Mouse (Mus musculus) kidney, embryonic 14.5 days (tissue): ENCODE measurements at regions not wholly inside any gene's neighbourhood (a gene's known extent, or its start where the extent isn't known, plus 50 kb on each side); places are given as distances from the start of the nearest gene placed in this dataset.

ENCODE experiments used
- ATAC-seq: fragments of 200-750 bp; cut with Nextera tagmentation; 2 replicates; pipeline ENCODE4 v1.8.0; 2017; ENCODE audit warnings: moderate number of reproducible peaks, mild to moderate bottlenecking, moderate TSS enrichment, moderate library complexity; ENCODE audit not compliant: low FRiP score, low TSS enrichment
- H3K27ac ChIP-seq: fragments of 300-500 bp; sonication (generic); 2 replicates; pipeline ENCODE4 v1.5.1; 2014; ENCODE audit warnings: low read depth, mild to moderate bottlenecking, low read length, moderate library complexity, mixed read lengths
- H3K27me3 ChIP-seq: fragments of 300-500 bp; sonication (generic); 2 replicates; pipeline ENCODE4 v1.6.1; 2014; ENCODE audit warnings: mild to moderate bottlenecking, low read length; ENCODE audit not compliant: control insufficient read depth, insufficient read depth
- H3K36me3 ChIP-seq: fragments of 300-500 bp; sonication (generic); 2 replicates; pipeline ENCODE4 v1.6.1; 2014; ENCODE audit warnings: low read length, mixed read lengths; ENCODE audit not compliant: control insufficient read depth, insufficient read depth
- H3K4me1 ChIP-seq: fragments of 300-500 bp; sonication (generic); 2 replicates; pipeline ENCODE4 v1.6.1; 2014; ENCODE audit warnings: low read length, mixed read lengths; ENCODE audit not compliant: control insufficient read depth, insufficient read depth
- H3K4me2 ChIP-seq: fragments of 300-500 bp; sonication (generic); replicated peaks from 2 replicates; pipeline ENCODE4 v1.6.1; 2014; ENCODE audit warnings: low read depth, mild to moderate bottlenecking, low read length
- H3K4me3 ChIP-seq: fragments of 300-500 bp; sonication (generic); 2 replicates; pipeline ENCODE4 v1.5.1; 2014; ENCODE audit warnings: mild to moderate bottlenecking, low read length
- H3K9ac ChIP-seq: fragments of 300-500 bp; sonication (generic); 2 replicates; pipeline ENCODE4 v1.6.1; 2014; ENCODE audit warnings: low read depth, mild to moderate bottlenecking, low read length, moderate library complexity
- H3K9me3 ChIP-seq: fragments of 300-500 bp; sonication (generic); 2 replicates; pipeline ENCODE4 v1.6.1; 2016; ENCODE audit warnings: low read length; ENCODE audit not compliant: control insufficient read depth
- WGBS: fragments of 180-500 bp; shearing (Covaris S2); extraction: QIAGEN DNeasy Blood & Tissue Kit; methylation state at CpG from one replicate; pipeline ENCODE4 v1.1.7; 2014; 5-methylcytosine and 5-hydroxymethylcytosine counted together

DNA sequence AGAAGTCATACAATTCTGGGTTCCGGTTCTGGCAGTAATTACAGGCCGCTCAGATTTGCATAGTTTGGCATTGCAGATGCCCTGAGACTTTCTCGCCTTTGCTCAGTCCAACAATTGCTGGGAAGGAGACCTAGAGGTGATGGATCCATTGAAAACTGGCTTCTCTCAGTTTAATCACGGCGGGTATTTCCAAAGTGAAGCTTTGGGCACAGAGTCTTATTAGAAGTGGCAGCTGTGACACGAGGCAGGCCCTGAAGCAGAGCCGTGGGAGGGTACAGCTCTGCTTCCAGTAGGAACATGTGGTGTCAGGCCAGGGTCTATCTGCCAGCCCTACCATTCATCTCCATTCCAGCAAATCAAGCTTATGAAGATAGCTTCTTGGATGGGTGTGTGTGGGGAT lies 164.0 kb downstream of the Tex29 start:
- Histone ChIP-seq H3K9me3 (no peaks in the 10 kb centered on the region), H3K4me1 (no peaks in the 10 kb centered on the region), H3K4me2 (no peak overlapping the region), H3K9ac (no peak overlapping the region), H3K36me3 (no peaks in the 10 kb centered on the region), H3K27me3 (peaks cover 17% of the 10 kb centered on the region), H3K27ac (no peak overlapping the region), H3K4me3 (no peak overlapping the region)
- WGBS, result 84% methylated on average over 7 of the region's 7 CpGs
- ATAC-seq, result no peak

- ATAC-seq, result no peak
- no peak overlapping the region for H3K27ac ChIP-seq
- H3K27me3 ChIP-seq, result no peaks in the 10 kb centered on the region
- H3K9me3 ChIP-seq, result no peaks in the 10 kb centered on the region
- H3K36me3 ChIP-seq, result no peaks in the 10 kb centered on the region
- no peak overlapping the region for H3K4me2 ChIP-seq
- H3K9ac ChIP-seq, result no peak overlapping the region
- H3K4me3 ChIP-seq, result no peak overlapping the region
- WGBS, result 95% methylated on average over 3 of the region's 3 CpGs
- no peaks in the 10 kb centered on the region for H3K4me1 ChIP-seq
Observed at GRCm38 (mm10) chr8:12012769-12013168, 172.5 kb downstream of the Tex29 start.

DNA sequence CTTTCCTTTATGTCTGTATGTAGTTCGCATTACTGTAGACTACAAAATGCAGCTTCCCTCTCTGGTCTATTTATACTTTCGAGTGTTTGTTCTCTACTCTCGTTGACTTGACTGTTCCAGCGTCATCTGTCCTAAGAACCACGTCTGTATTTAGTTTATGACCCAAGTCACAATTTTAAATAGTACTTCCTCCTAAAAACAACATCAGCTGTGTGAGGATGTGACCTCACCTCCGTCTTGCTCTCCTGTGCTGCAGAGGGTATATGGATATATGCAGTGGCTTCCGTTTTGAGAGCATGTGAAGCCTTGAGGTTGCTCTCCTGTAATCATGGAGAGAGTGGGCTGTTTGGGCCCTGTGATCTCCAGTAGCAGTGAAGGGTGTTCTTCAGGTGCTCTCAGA lies 177.5 kb downstream of the Tex29 start:
- Histone ChIP-seq H3K27me3 (no peaks in the 10 kb centered on the region), H3K9ac (no peak overlapping the region), H3K36me3 (no peaks in the 10 kb centered on the region), H3K4me1 (no peaks in the 10 kb centered on the region), H3K4me2 (no peak overlapping the region), H3K9me3 (no peaks in the 10 kb centered on the region), H3K27ac (no peak overlapping the region), H3K4me3 (no peak overlapping the region)
- ATAC-seq, result no peak
- 66% methylated on average over 7 of the region's 7 CpGs for WGBS

- no peak overlapping the region for H3K4me2 ChIP-seq
- H3K27me3 ChIP-seq, result no peaks in the 10 kb centered on the region
- no peaks in the 10 kb centered on the region for H3K9me3 ChIP-seq
- H3K36me3 ChIP-seq, result no peaks in the 10 kb centered on the region
- WGBS, result 92% methylated on average over 9 of the region's 9 CpGs
- no peak overlapping the region for H3K9ac ChIP-seq
- no peak overlapping the region for H3K27ac ChIP-seq
- H3K4me1 ChIP-seq, result no peaks in the 10 kb centered on the region
- H3K4me3 ChIP-seq, result no peak overlapping the region
- ATAC-seq, result no peak
Observed at GRCm38 (mm10) chr8:12019272-12019671, 179.0 kb downstream of the Tex29 start.

- no peak overlapping the region for H3K4me2 ChIP-seq
- no peaks in the 10 kb centered on the region for H3K9me3 ChIP-seq
- no peaks in the 10 kb centered on the region for H3K36me3 ChIP-seq
- H3K4me3 ChIP-seq, result no peak overlapping the region
- H3K4me1 ChIP-seq, result no peaks in the 10 kb centered on the region
- H3K27ac ChIP-seq, result no peak overlapping the region
- H3K27me3 ChIP-seq, result no peaks in the 10 kb centered on the region
- 74% methylated on average over 4 of the region's 4 CpGs for WGBS
- ATAC-seq, result no peak
- no peak overlapping the region for H3K9ac ChIP-seq
Observed at GRCm38 (mm10) chr8:12023669-12024390, 183.6 kb downstream of the Tex29 start.

DNA sequence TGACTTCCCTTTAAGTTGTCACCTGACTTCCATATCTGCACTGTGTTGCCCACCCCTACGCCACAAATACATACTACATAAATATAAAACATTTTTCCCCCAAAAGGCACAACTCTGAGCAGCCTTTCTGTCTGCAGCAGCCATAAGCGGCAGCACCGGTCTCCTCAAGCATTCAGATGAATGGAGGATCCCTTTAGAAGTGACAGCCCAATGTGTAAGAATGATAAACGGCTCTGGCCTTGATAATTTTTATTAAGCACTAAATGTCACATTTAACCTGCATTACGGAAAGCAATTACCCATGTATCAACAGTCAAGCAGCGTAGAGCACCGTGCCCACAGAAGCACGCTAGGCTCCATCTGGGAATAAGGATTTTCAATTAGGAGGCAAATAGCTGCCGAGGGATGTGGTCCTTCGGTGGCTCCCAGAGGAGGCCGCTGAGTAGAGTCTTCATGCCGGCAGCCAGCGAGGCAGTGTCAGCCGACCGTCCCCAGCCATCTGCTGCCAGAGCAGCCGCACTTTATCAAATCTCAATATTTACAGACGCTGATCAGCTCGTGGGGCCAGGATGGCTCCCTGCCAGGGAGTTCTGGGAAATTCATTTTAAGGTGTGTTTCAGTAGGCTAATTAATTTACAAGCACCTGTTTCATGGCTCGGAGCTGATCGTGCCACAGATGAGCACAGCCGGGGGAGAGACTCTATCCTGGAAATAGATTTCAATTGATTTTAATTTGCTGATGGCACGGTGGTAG lies 190.3 kb downstream of the Tex29 start:
- Histone ChIP-seq H3K27me3 (0 out of 2 replicates have a peak, but pooled peaks cover 3% of the 10 kb centered on the region), H3K4me2 (no peak overlapping the region), H3K4me3 (no peak overlapping the region), H3K27ac (no peak overlapping the region), H3K9ac (no peak overlapping the region), H3K4me1 (no peaks in the 10 kb centered on the region), H3K36me3 (no peaks in the 10 kb centered on the region), H3K9me3 (no peaks in the 10 kb centered on the region)
- 65% methylated on average over 22 of the region's 22 CpGs for WGBS
- ATAC-seq, result no peak

DNA sequence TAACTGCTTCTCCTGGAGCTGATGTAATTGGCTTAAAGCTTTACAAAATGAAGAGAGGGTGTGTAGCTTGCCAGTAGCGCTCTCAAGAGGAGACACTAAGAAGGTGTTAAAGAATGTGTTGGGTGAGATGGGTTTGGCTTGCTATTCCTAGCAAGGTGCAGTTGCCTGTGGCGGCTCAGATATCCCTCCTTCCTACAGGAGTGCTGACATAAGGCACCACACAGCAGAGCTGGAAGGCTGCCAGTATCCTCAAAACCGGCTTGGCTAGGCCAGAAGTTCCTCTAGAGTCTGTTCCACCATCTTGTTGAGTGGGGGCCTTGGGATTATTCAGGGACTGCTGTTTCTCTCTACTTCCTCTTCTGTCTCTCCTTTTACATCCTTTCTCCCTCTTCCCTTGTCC lies 191.5 kb downstream of the Tex29 start:
- Histone ChIP-seq H3K27me3 (0 out of 2 replicates have a peak, but pooled peaks cover 3% of the 10 kb centered on the region), H3K9ac (no peak overlapping the region), H3K27ac (no peak overlapping the region), H3K4me2 (no peak overlapping the region), H3K4me1 (no peaks in the 10 kb centered on the region), H3K4me3 (no peak overlapping the region), H3K36me3 (no peaks in the 10 kb centered on the region), H3K9me3 (no peaks in the 10 kb centered on the region)
- WGBS, result 66% methylated on average over 3 of the region's 3 CpGs
- ATAC-seq, result no peak

DNA sequence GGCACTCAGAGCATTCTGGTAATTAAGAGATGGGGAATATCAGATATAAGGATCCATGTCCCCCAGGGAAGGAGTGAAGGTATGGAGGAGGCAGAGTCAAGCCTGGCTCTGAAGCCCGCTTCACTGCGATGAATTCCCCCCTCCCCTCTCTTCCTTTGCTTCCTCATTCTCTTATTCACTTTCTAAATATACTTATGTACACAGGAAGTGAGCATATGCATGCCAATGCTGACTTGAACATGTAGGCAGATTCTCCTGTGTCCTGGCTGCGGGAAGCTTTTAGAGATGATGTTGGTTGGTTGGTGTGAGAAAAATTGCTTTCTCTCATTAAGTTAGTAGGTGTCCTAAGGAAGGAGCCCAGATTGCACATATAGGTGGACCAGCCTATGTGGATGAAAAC lies 192.1 kb downstream of the Tex29 start:
- Histone ChIP-seq H3K4me1 (no peaks in the 10 kb centered on the region), H3K4me3 (no peak overlapping the region), H3K4me2 (no peak overlapping the region), H3K27me3 (0 out of 2 replicates have a peak, but pooled peaks cover 3% of the 10 kb centered on the region), H3K36me3 (no peaks in the 10 kb centered on the region), H3K27ac (no peak overlapping the region), H3K9ac (no peak overlapping the region), H3K9me3 (no peaks in the 10 kb centered on the region)
- WGBS, result 87% methylated on average over 3 of the region's 3 CpGs
- no peak for ATAC-seq

DNA sequence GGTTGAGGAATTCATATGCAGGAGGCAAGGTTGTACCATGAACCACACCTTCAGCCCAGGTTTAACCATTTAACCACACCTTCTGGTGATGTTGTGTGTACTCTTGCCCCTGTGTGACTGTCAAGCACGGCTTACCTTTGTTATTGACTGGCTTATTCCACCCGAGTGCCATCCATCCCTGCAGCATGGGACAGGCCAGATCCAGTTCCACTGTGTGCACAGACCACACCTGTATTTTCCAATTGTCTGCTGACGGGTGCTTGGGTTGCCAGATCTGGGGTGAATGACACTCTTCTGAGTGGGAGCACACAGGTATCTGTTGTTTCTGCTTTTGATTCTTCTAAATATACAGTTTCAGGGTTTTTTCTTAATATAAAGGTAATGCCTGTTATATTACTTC lies 196.1 kb downstream of the Tex29 start:
- no peak for ATAC-seq

More for the DNA sequence above, 196.1 kb downstream of the Tex29 start:
- Histone ChIP-seq H3K4me3 (no peak overlapping the region), H3K4me1 (no peaks in the 10 kb centered on the region), H3K36me3 (no peaks in the 10 kb centered on the region), H3K9ac (no peak overlapping the region), H3K9me3 (no peaks in the 10 kb centered on the region), H3K4me2 (no peak overlapping the region), H3K27me3 (peaks cover 3% of the 10 kb centered on the region; the same call in 1 of the 2 replicates), H3K27ac (no peak overlapping the region)
- 77% methylated on average over 3 of the region's 3 CpGs for WGBS
